Mouse (Mus musculus) ES-Bruce4 (cell line): ENCODE data around the gene Kif21b. TPM values are rescaled to one million over a fixed set of nuclear protein-coding genes. Genes with fewer than 3 reads are reported as not detected.

Experiments
- H3K27ac ChIP-seq: 2 replicates; pipeline ENCODE4 v1.5.1; 2012; ENCODE audit warnings: low read length, inconsistent platforms; ENCODE audit not compliant: insufficient read depth
- H3K27me3 ChIP-seq: 2 replicates; pipeline ENCODE4 v1.6.1; 2012; ENCODE audit warnings: mild to moderate bottlenecking, low read length, inconsistent platforms; ENCODE audit not compliant: control insufficient read depth, poor library complexity, insufficient read depth, severe bottlenecking
- H3K36me3 ChIP-seq: 2 replicates; pipeline ENCODE4 v1.6.1; 2012; ENCODE audit warnings: inconsistent platforms, mild to moderate bottlenecking, low read length, moderate library complexity; ENCODE audit not compliant: control insufficient read depth, poor library complexity, insufficient read depth, severe bottlenecking
- H3K4me1 ChIP-seq: one replicate; pipeline ENCODE4 v1.8.1; 2011; ENCODE audit warnings: low read length; ENCODE audit not compliant: control insufficient read depth, insufficient read depth
- H3K4me3 ChIP-seq: 2 replicates; pipeline ENCODE4 v1.5.1; 2011; ENCODE audit warnings: low read depth, mild to moderate bottlenecking, low read length
- H3K9ac ChIP-seq: 2 replicates; pipeline ENCODE4 v1.6.1; 2012; ENCODE audit warnings: low read depth, mild to moderate bottlenecking, inconsistent platforms; ENCODE audit not compliant: poor library complexity, severe bottlenecking
- H3K9me3 ChIP-seq: replicated peaks from 2 replicates; pipeline ENCODE4 v1.6.1; 2012; ENCODE audit warnings: mild to moderate bottlenecking, low read length, inconsistent platforms; ENCODE audit not compliant: control insufficient read depth, poor library complexity, insufficient read depth, severe bottlenecking
- CTCF ChIP-seq: IDR thresholded peaks from one replicate; pipeline ENCODE4 v1.8.1; 2011; ENCODE audit warnings: low read depth, low read length
- EP300 ChIP-seq: IDR thresholded peaks from 2 replicates; pipeline ENCODE4 v1.6.1; 2011; ENCODE audit warnings: low read depth, low read length; ENCODE audit not compliant: insufficient read depth
- POLR2A ChIP-seq: IDR thresholded peaks from one replicate; pipeline ENCODE4 v1.8.1; 2011; ENCODE audit warnings: low read length; ENCODE audit not compliant: insufficient read depth
- polyA plus RNA-seq: library from polyadenylated mRNA; stranded (reverse); fragments of >200 nt; gene quantifications from 2 replicates; pipeline ENCODE4 v1.2.4, GENCODE M21; 2011; ENCODE audit warnings: low read depth; ENCODE audit not compliant: missing spikeins, insufficient read depth, insufficient read length

The Kif21b gene
- polyA plus RNA-seq, 1 experiment = 16.0 TPM

GRCm38 (mm10) chr1:136167657-136168056 lies 36.5 kb downstream of the Kif21b start:
- TF ChIP-seq EP300 = no peak
- peak; percentile 24 for TF ChIP-seq CTCF
- H3K4me3 ChIP-seq = no peak overlapping the region
- H3K9ac ChIP-seq = no peak overlapping the region
- no peaks in the 10 kb centered on the region for H3K4me1 ChIP-seq
- no peaks in the 10 kb centered on the region for H3K36me3 ChIP-seq
- H3K27ac ChIP-seq = no peak overlapping the region
- no peaks in the 10 kb centered on the region for H3K27me3 ChIP-seq
- no peaks in the 10 kb centered on the region for H3K9me3 ChIP-seq

GRCm38 (mm10) chr1:136170109-136170508 lies 38.9 kb downstream of the Kif21b start:
- Histone ChIP-seq H3K4me1 (peaks cover 8% of the 10 kb centered on the region), H3K4me3 (no peak overlapping the region), H3K27me3 (no peaks in the 10 kb centered on the region), H3K36me3 (no peaks in the 10 kb centered on the region), H3K9me3 (no peaks in the 10 kb centered on the region), H3K9ac (no peak overlapping the region), H3K27ac (no peak overlapping the region)
- peak; percentile 96 for TF ChIP-seq CTCF
- peak; percentile 41; the same call in 1 of the 2 replicates for TF ChIP-seq EP300
- no peak for TF ChIP-seq POLR2A

- Histone ChIP-seq H3K9me3 (no peaks in the 10 kb centered on the region), H3K4me3 (no peak overlapping the region), H3K9ac (no peak overlapping the region), H3K27ac (no peak overlapping the region), H3K4me1 (peaks cover 8% of the 10 kb centered on the region), H3K36me3 (no peaks in the 10 kb centered on the region), H3K27me3 (no peaks in the 10 kb centered on the region)
- TF ChIP-seq CTCF (no peak), EP300 (no peak), POLR2A (no peak)
Measured at GRCm38 (mm10) chr1:136172696-136173095, 41.5 kb downstream of the Kif21b start.

- Histone ChIP-seq H3K36me3 (no peaks in the 10 kb centered on the region), H3K4me1 (peaks cover 11% of the 10 kb centered on the region), H3K27me3 (no peaks in the 10 kb centered on the region), H3K27ac (peak overlapping the region; percentile 27), H3K9ac (no peak overlapping the region), H3K9me3 (no peaks in the 10 kb centered on the region), H3K4me3 (peak overlapping the region; percentile 11)
- TF ChIP-seq CTCF (no peak), EP300 (peak; percentile 61; the same call in 1 of the 2 replicates)
Measured at GRCm38 (mm10) chr1:136174101-136174606, 43.0 kb downstream of the Kif21b start.

- H3K27me3 ChIP-seq = no peaks in the 10 kb centered on the region
- no peak overlapping the region for H3K9ac ChIP-seq
- H3K27ac ChIP-seq = no peak overlapping the region
- no peak overlapping the region for H3K4me3 ChIP-seq
- peaks cover 11% of the 10 kb centered on the region for H3K4me1 ChIP-seq
- TF ChIP-seq CTCF (peak; percentile 86), POLR2A (no peak)
- H3K36me3 ChIP-seq = no peaks in the 10 kb centered on the region
- H3K9me3 ChIP-seq = no peaks in the 10 kb centered on the region
Measured at GRCm38 (mm10) chr1:136175183-136175582, 44.0 kb downstream of the Kif21b start.

GRCm38 (mm10) chr1:136177085-136177484 lies 45.9 kb downstream of the Kif21b start:
- peaks cover 11% of the 10 kb centered on the region for H3K4me1 ChIP-seq
- no peak overlapping the region for H3K9ac ChIP-seq
- TF ChIP-seq POLR2A = no peak
- no peak for TF ChIP-seq EP300
- no peak for TF ChIP-seq CTCF
- H3K9me3 ChIP-seq = no peaks in the 10 kb centered on the region
- no peak overlapping the region for H3K4me3 ChIP-seq
- no peaks in the 10 kb centered on the region for H3K36me3 ChIP-seq
- H3K27me3 ChIP-seq = no peaks in the 10 kb centered on the region
- H3K27ac ChIP-seq = no peak overlapping the region
